Mouse (Mus musculus): ENCODE results near the gene Zmym3. TPM values are rescaled to one million over a fixed set of nuclear protein-coding genes. Genes with fewer than 3 reads are reported as not detected.
A peak's percentile ranks its signal among the peaks of the same experiment; 100 is the strongest.

Zmym3 gene
- polyA plus RNA-seq, 1 experiment, result 11.8 TPM

DNA sequence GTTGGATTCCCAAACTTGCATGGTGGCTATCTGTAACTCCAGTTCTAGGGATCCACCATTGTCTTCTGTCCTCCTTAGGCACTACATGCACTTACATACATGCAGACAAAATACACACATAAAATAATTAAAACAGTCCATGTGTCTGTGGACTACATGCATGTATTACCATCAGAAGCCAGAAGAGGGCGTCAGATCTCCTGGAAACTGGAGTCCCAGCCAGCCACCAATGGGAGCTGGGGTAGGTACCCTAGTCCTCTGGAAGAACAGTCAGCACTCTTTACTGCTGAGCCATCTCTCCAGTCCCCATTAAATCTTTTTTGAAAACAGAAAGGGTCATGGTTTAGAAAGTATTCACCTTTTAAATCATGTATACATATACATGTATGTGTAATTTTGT lies 7.1 kb upstream of the Zmym3 start:
- Histone ChIP-seq H3K27me3 (ENCODE audit: control insufficient read depth, insufficient read depth, low read length) (no peaks in the 10 kb centered on the region), H3K36me3 (ENCODE audit: control insufficient read depth, insufficient read depth, low read length) (peaks cover 4% of the 10 kb centered on the region; the same call in 1 of the 2 replicates), H3K4me1 (ENCODE audit: control insufficient read depth, insufficient read depth, insufficient read length, low read length) (0 out of 2 replicates have a peak, but pooled peaks cover 1% of the 10 kb centered on the region), H3K4me3 (ENCODE audit: low read depth, low read length) (no peak overlapping the region), H3K27ac (ENCODE audit: insufficient read depth, low read depth, low read length) (no peak overlapping the region)
- TF ChIP-seq CTCF (IDR thresholded peaks at IDR 0.05; ENCODE audit: extremely low read depth, insufficient read length, insufficient replicate concordance, low read depth, low read length) (peak; percentile 38; the same call in 1 of the 2 replicates), POLR2A (IDR thresholded peaks at IDR 0.05; ENCODE audit: low read depth, low read length) (no peak)
- 6% methylated on average over 1 of the region's 1 CpGs for WGBS

DNA sequence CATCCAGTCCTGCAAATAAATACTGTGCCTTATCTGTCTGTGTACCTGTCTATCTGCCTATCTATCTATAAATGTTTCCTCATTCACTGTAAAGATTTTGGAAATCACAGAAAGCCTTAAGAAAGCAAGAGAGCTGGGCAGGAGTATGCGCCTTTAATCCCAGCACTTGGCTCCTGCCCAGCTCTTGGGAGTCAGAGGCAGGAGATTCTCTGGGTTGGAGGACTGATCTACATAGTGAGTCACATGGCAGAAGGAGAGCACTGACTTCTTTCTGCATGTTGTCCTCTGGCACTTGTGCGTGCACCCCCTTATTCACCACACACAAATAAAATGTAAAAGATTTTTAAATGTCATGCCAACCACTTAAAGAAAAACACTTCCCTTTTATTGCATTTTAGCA lies 2.8 kb upstream of the Zmym3 start:
- TF ChIP-seq POLR2A (IDR thresholded peaks at IDR 0.05; ENCODE audit: low read depth, low read length) (no peak), CTCF (IDR thresholded peaks at IDR 0.05; ENCODE audit: extremely low read depth, insufficient read length, insufficient replicate concordance, low read depth, low read length) (no peak)
- Histone ChIP-seq H3K4me3 (ENCODE audit: low read depth, low read length) (no peak overlapping the region), H3K27me3 (ENCODE audit: control insufficient read depth, insufficient read depth, low read length) (no peaks in the 10 kb centered on the region), H3K36me3 (ENCODE audit: control insufficient read depth, insufficient read depth, low read length) (no peaks in the 10 kb centered on the region), H3K27ac (ENCODE audit: insufficient read depth, low read depth, low read length) (no peak overlapping the region), H3K4me1 (ENCODE audit: control insufficient read depth, insufficient read depth, insufficient read length, low read length) (no peaks in the 10 kb centered on the region)
- 90% methylated on average over 2 of the region's 2 CpGs for WGBS

DNA sequence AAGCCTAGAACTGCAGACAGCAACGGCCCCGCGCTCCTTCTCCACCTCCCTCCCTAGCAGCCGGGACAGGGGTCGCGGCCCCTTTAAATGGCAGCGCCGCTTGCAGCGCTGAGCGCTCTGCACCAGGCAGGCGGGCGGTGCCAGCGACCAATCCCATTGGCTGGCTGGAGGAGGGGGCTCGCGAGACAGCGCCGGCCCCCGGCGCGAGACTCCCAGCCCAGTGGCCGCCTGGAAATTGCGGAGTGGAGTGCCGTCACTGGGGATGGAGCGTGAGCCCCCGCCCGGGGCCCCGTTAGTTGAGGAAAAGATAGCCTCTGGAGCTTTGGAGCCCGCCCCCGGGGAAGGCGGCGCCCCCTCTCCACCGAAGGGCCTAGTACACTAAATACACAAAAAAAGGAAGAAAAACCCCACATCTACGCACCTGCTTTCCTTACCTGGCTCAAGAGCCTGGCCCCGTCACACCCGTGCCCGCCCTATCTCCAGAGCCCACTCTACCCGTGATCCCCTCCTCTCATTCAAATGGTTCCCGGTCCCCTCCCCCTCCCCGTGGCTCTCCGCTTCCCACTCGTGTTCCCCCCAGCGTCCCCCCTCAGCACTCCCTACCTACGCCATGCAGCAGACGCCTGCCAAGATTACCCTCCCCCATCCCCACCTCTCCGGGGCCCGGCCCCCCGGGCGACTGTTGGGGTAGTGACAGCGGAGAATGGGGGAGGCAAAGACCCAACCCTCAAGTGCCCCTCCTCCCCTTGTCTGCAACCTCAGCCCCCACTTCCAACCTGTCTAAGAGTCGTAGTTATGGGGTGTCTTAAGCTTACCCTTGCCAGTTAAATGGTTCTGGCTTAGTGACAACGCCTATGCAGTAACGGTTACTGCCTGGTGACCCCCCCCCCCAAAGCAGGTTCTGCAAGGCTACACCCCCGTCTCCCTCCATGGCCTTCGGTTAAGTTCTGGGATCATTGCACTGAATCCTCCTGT lies 637 bp downstream of the Zmym3 start:
- no peaks in the 10 kb centered on the region for H3K27me3 ChIP-seq (ENCODE audit: control insufficient read depth, insufficient read depth, low read length)
- WGBS, result 10% methylated on average over 54 of the region's 54 CpGs
- no peaks in the 10 kb centered on the region for H3K36me3 ChIP-seq (ENCODE audit: control insufficient read depth, insufficient read depth, low read length)
- H3K27ac ChIP-seq (ENCODE audit: insufficient read depth, low read depth, low read length), result no peak overlapping the region; the same call in 1 of the 2 replicates
- peak overlapping the region; percentile 100 for H3K4me3 ChIP-seq (ENCODE audit: low read depth, low read length)
- no peaks in the 10 kb centered on the region for H3K4me1 ChIP-seq (ENCODE audit: control insufficient read depth, insufficient read depth, insufficient read length, low read length)
- TF ChIP-seq CTCF (IDR thresholded peaks at IDR 0.05; ENCODE audit: extremely low read depth, insufficient read length, insufficient replicate concordance, low read depth, low read length), result no peak
- TF ChIP-seq POLR2A (IDR thresholded peaks at IDR 0.05; ENCODE audit: low read depth, low read length), result no peak

DNA sequence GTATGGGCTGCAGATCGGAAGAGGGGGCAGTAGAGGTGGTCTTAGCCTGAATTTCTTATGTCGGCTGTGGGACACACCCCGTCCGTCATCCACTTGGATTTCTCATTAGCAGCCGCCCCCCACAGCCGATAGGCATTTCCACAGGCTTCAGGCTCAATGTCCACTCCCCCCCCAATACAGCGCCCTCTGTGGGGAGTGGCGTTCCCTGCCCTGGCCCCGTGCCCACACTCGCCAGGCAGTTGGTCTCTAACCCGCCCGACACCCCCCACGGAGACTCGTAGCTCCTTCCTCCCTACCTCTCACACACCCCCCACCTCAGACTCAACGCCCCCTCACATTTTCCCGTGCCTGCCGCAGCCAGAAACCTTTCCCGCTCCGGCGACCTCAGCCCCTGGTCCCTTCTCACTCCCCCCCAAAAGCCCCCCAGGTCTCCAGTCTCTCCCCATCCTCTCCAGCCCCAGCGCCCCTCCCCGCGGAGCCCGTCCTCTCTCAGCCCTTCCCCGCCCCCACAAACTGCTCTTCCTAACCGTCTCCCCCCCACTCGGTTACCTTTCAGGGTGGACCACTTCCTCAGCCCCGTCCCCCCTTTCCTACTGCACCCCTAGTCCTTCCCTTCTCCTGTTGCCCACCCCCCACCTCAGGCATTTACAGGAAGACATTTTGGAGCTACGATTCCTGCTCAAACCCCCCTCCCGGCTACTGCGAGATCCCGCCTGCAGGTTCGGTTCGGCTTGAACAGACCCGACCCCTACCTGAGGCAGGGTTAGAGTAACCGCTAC lies 1.5 kb downstream of the Zmym3 start:
- Histone ChIP-seq H3K4me3 (ENCODE audit: low read depth, low read length) (peak overlapping the region; percentile 100), H3K27me3 (ENCODE audit: control insufficient read depth, insufficient read depth, low read length) (no peaks in the 10 kb centered on the region), H3K36me3 (ENCODE audit: control insufficient read depth, insufficient read depth, low read length) (no peaks in the 10 kb centered on the region), H3K4me1 (ENCODE audit: control insufficient read depth, insufficient read depth, insufficient read length, low read length) (no peaks in the 10 kb centered on the region), H3K27ac (ENCODE audit: insufficient read depth, low read depth, low read length) (no peak overlapping the region; the same call in 1 of the 2 replicates)
- TF ChIP-seq POLR2A (IDR thresholded peaks at IDR 0.05; ENCODE audit: low read depth, low read length), result no peak
- no peak for TF ChIP-seq CTCF (IDR thresholded peaks at IDR 0.05; ENCODE audit: extremely low read depth, insufficient read length, insufficient replicate concordance, low read depth, low read length)
- 13% methylated on average over 36 of the region's 36 CpGs for WGBS

DNA sequence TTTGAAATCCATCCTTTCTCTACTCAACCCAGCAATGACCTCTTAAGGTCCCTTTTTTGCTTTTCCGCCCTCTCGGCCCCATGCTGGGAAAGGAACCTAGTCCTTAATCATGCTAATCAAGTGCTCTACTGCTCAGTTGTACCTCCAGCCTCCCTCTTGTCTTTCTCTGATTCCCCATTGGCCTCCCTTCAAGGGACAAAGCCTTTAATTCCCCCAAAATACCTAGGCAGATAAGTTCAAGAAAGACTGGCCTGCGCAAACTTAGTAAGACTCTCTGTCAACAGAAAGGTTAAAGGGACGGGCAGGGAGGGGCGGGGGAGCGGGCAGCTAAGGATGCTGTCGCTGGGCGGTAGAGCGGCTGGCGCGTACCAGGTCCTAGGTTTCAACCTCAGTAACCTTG lies 24.2 kb downstream of the Zmym3 start:
- no peaks in the 10 kb centered on the region for H3K27me3 ChIP-seq (ENCODE audit: control insufficient read depth, insufficient read depth, low read length)
- H3K4me3 ChIP-seq (ENCODE audit: low read depth, low read length), result no peak overlapping the region
- no peaks in the 10 kb centered on the region for H3K4me1 ChIP-seq (ENCODE audit: control insufficient read depth, insufficient read depth, insufficient read length, low read length)
- no peak overlapping the region for H3K27ac ChIP-seq (ENCODE audit: insufficient read depth, low read depth, low read length)
- H3K36me3 ChIP-seq (ENCODE audit: control insufficient read depth, insufficient read depth, low read length), result no peaks in the 10 kb centered on the region
- TF ChIP-seq CTCF (IDR thresholded peaks at IDR 0.05; ENCODE audit: extremely low read depth, insufficient read length, insufficient replicate concordance, low read depth, low read length), result no peak
- TF ChIP-seq POLR2A (IDR thresholded peaks at IDR 0.05; ENCODE audit: low read depth, low read length), result no peak
- WGBS, result 59% methylated on average over 11 of the region's 11 CpGs

DNA sequence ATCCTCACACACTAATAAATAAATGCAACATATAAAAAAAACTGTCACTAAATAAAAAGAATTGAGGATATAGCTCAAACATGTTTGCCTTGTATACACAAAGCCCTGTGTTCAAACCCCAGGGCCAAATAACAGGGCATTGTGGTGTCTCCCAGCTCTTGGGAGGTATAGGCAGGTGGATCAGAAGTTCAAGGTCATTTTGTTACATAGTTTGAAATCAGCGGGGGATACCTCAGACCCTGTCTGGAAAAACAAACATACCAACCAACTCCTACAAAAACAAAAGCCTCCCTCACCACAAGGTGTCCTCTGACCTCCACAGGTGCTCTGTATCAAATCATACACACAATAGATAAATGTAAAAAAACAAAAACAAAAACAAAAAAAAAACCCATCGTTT lies 26.3 kb downstream of the Zmym3 start:
- H3K27me3 ChIP-seq (ENCODE audit: control insufficient read depth, insufficient read depth, low read length), result no peaks in the 10 kb centered on the region
- H3K27ac ChIP-seq (ENCODE audit: insufficient read depth, low read depth, low read length), result no peak overlapping the region
- H3K4me3 ChIP-seq (ENCODE audit: low read depth, low read length), result no peak overlapping the region
- no peaks in the 10 kb centered on the region for H3K36me3 ChIP-seq (ENCODE audit: control insufficient read depth, insufficient read depth, low read length)
- no peak for TF ChIP-seq POLR2A (IDR thresholded peaks at IDR 0.05; ENCODE audit: low read depth, low read length)
- TF ChIP-seq CTCF (IDR thresholded peaks at IDR 0.05; ENCODE audit: extremely low read depth, insufficient read length, insufficient replicate concordance, low read depth, low read length), result no peak
- H3K4me1 ChIP-seq (ENCODE audit: control insufficient read depth, insufficient read depth, insufficient read length, low read length), result no peaks in the 10 kb centered on the region
- WGBS, result 47% methylated on average over 2 of the region's 2 CpGs
